Mouse (Mus musculus): Measurements from ENCODE around the gene Synj2. TPM values are rescaled to one million over a fixed set of nuclear protein-coding genes. Genes with fewer than 3 reads are reported as not detected.

Synj2 gene
- polyA plus RNA-seq, 1 experiment from 2014 or later: 1.5 TPM

DNA sequence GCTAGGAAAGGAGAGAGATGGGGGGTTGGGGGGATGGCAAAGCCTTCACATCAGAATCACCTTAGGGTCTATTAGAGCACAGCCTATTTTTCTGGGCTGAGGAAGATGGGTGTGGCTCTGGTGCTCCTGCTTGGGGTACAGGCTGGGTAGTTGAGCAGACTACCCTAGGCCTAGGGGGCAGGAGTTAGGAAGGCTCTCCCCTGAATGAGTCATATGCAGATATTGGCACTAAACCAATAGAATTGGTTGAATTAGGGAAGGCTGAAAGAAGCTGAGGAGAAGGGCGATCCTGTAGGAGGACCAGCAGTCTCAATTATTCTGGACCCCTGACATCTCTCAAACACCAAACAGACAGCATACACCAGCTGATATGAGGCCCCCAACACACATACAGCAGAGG, 44.2 kb downstream of the Synj2 start:
- no peak overlapping the region for H3K27ac ChIP-seq (ENCODE audit: low read length)
- ATAC-seq: no peak
- H3K4me1 ChIP-seq (ENCODE audit: control insufficient read depth, insufficient read depth, low read length): no peaks in the 10 kb centered on the region; the same call in 1 of the 2 replicates
- H3K4me2 ChIP-seq (ENCODE audit: low read length): no peak overlapping the region
- H3K4me3 ChIP-seq (ENCODE audit: low read depth, low read length): no peak overlapping the region
- no peaks in the 10 kb centered on the region for H3K27me3 ChIP-seq (ENCODE audit: control insufficient read depth, insufficient read depth, low read depth, low read length)
- H3K9ac ChIP-seq (ENCODE audit: low read depth, low read length): no peak overlapping the region
- 100% methylated on average over 1 of the region's 1 CpGs for WGBS
- no peaks in the 10 kb centered on the region for H3K9me3 ChIP-seq (replicated peaks; ENCODE audit: control insufficient read depth, low read length, poor library complexity, severe bottlenecking)
- no peaks in the 10 kb centered on the region for H3K36me3 ChIP-seq (ENCODE audit: control insufficient read depth, insufficient read depth, low read length)

DNA sequence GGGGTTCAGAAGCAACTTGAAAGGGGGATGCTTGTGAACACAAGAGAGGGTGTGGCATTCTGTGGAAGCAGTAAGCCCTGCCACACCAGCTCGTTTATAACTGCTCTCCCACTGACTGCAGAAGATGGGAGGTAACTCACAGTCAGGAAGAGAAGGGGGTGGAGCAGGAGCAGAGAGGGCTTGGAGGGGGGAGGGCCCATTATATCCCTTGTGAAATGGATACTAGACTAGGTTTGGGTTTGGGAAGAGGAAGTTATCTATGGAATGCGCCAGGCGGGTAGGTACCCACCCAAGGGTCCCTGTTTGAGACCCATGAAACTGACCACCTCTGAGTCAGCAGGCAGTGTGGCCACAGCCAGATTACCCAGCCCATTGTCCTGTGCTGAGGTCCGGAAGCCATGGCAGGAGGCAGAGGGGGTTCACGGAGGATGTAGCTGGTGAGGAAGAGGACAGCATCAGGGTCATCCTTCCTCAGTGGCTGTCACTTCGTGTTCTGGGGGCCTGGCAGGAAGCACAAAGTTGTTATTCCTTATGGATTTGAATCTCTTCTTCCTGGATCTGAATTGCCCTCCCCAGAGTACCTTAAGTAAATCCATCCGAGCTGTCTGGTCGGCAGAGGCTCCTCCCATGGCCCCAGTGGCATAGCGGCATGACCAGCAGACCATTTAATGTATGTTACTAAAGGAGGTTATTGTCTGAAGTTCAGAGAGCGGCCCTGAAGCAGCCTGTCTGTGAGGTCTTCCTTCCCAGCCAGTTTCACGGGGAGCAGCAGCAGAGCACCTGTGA, 46.4 kb downstream of the Synj2 start:
- 38% methylated on average over 11 of the region's 11 CpGs for WGBS
- no peaks in the 10 kb centered on the region for H3K36me3 ChIP-seq (ENCODE audit: control insufficient read depth, insufficient read depth, low read length)
- H3K27ac ChIP-seq (ENCODE audit: low read length): no peak overlapping the region
- no peaks in the 10 kb centered on the region; the same call in 1 of the 2 replicates for H3K4me1 ChIP-seq (ENCODE audit: control insufficient read depth, insufficient read depth, low read length)
- no peak overlapping the region for H3K4me2 ChIP-seq (ENCODE audit: low read length)
- no peak overlapping the region for H3K4me3 ChIP-seq (ENCODE audit: low read depth, low read length)
- no peaks in the 10 kb centered on the region for H3K27me3 ChIP-seq (ENCODE audit: control insufficient read depth, insufficient read depth, low read depth, low read length)
- no peak for ATAC-seq
- H3K9me3 ChIP-seq (replicated peaks; ENCODE audit: control insufficient read depth, low read length, poor library complexity, severe bottlenecking): no peaks in the 10 kb centered on the region
- H3K9ac ChIP-seq (ENCODE audit: low read depth, low read length): no peak overlapping the region

DNA sequence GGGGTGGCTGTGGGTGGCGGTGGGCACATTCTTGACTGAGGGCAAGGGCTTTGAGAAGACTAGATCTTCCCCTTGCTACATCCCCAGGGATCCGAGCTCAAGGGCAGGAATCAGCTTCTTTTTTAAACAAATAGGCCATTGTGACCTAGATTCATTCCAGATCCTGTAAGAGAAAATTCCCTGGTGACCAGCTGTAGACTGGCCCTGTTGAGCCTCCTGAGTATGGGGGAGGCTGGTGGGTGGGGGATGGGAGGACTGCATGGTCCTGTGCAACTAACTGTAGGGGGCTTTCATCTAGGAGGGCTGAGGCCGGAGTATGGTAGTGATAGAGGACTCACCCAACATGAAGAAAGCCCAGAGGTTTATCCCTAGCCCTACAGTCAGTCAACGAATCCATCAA, 47.0 kb downstream of the Synj2 start:
- Histone ChIP-seq H3K9me3 (replicated peaks; ENCODE audit: control insufficient read depth, low read length, poor library complexity, severe bottlenecking) (no peaks in the 10 kb centered on the region), H3K4me3 (ENCODE audit: low read depth, low read length) (no peak overlapping the region), H3K27me3 (ENCODE audit: control insufficient read depth, insufficient read depth, low read depth, low read length) (no peaks in the 10 kb centered on the region), H3K4me2 (ENCODE audit: low read length) (no peak overlapping the region), H3K36me3 (ENCODE audit: control insufficient read depth, insufficient read depth, low read length) (no peaks in the 10 kb centered on the region), H3K4me1 (ENCODE audit: control insufficient read depth, insufficient read depth, low read length) (no peaks in the 10 kb centered on the region; the same call in 1 of the 2 replicates), H3K27ac (ENCODE audit: low read length) (no peak overlapping the region), H3K9ac (ENCODE audit: low read depth, low read length) (no peak overlapping the region)
- 49% methylated on average over 4 of the region's 4 CpGs for WGBS
- ATAC-seq: no peak

- Histone ChIP-seq H3K9ac (ENCODE audit: low read depth, low read length) (no peak overlapping the region), H3K27me3 (ENCODE audit: control insufficient read depth, insufficient read depth, low read depth, low read length) (no peaks in the 10 kb centered on the region), H3K4me3 (ENCODE audit: low read depth, low read length) (no peak overlapping the region), H3K4me2 (ENCODE audit: low read length) (no peak overlapping the region), H3K4me1 (ENCODE audit: control insufficient read depth, insufficient read depth, low read length) (no peaks in the 10 kb centered on the region), H3K27ac (ENCODE audit: low read length) (no peak overlapping the region), H3K9me3 (replicated peaks; ENCODE audit: control insufficient read depth, low read length, poor library complexity, severe bottlenecking) (no peaks in the 10 kb centered on the region), H3K36me3 (ENCODE audit: control insufficient read depth, insufficient read depth, low read length) (no peaks in the 10 kb centered on the region)
- no peak for ATAC-seq
- WGBS: 76% methylated on average over 5 of the region's 5 CpGs
Observed at GRCm38 (mm10) chr17:5992866-5993580, 51.9 kb downstream of the Synj2 start.

DNA sequence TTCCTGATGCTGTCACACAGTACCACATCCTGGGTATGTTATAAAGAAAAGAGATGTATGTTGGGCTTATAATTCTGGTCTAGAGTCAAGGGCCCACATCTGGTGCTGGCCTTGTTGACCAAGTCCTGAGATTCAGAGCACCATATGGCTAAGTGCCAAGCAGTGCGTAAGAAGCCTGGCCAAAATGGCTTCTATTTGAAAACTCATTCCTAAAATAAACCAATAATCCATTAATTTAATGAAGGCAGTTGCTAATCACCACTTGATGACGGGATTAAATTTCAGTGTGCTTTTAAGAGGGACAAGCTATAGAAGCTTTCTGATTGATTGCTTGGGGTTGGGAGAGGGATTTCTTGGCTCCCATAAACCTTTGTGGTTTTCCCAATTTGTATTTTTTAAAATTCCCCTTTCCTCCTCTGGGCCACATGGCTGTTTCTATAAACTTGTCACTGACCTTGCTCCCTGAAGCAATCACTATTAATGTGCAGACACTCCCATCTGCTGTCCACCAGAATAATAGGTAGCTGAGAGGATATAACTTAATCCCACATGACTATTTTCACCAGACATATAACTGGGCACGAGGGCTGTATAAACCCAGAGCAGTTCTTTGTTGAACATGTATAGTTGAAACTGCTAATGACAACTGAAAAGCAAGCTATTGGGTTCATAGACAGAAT, 52.6 kb downstream of the Synj2 start:
- Histone ChIP-seq H3K27ac (ENCODE audit: low read length) (no peak overlapping the region), H3K4me2 (ENCODE audit: low read length) (no peak overlapping the region), H3K4me3 (ENCODE audit: low read depth, low read length) (no peak overlapping the region), H3K9me3 (replicated peaks; ENCODE audit: control insufficient read depth, low read length, poor library complexity, severe bottlenecking) (no peaks in the 10 kb centered on the region), H3K27me3 (ENCODE audit: control insufficient read depth, insufficient read depth, low read depth, low read length) (no peaks in the 10 kb centered on the region), H3K4me1 (ENCODE audit: control insufficient read depth, insufficient read depth, low read length) (no peaks in the 10 kb centered on the region), H3K36me3 (ENCODE audit: control insufficient read depth, insufficient read depth, low read length) (no peaks in the 10 kb centered on the region), H3K9ac (ENCODE audit: low read depth, low read length) (no peak overlapping the region)
- no peak for ATAC-seq
- WGBS: 67% methylated on average over 3 of the region's 3 CpGs

GRCm38 (mm10) chr17:5994606-5995005, 53.5 kb downstream of the Synj2 start:
- Histone ChIP-seq H3K4me1 (ENCODE audit: control insufficient read depth, insufficient read depth, low read length) (no peaks in the 10 kb centered on the region), H3K27ac (ENCODE audit: low read length) (no peak overlapping the region), H3K27me3 (ENCODE audit: control insufficient read depth, insufficient read depth, low read depth, low read length) (no peaks in the 10 kb centered on the region), H3K9me3 (replicated peaks; ENCODE audit: control insufficient read depth, low read length, poor library complexity, severe bottlenecking) (no peaks in the 10 kb centered on the region), H3K4me3 (ENCODE audit: low read depth, low read length) (no peak overlapping the region), H3K9ac (ENCODE audit: low read depth, low read length) (no peak overlapping the region), H3K4me2 (ENCODE audit: low read length) (no peak overlapping the region), H3K36me3 (ENCODE audit: control insufficient read depth, insufficient read depth, low read length) (no peaks in the 10 kb centered on the region)
- 81% methylated on average over 6 of the region's 6 CpGs for WGBS
- no peak for ATAC-seq

- no peak overlapping the region for H3K4me2 ChIP-seq (ENCODE audit: low read length)
- no peak for ATAC-seq
- H3K4me3 ChIP-seq (ENCODE audit: low read depth, low read length): no peak overlapping the region
- H3K9ac ChIP-seq (ENCODE audit: low read depth, low read length): no peak overlapping the region
- WGBS: 91% methylated on average over 14 of the region's 14 CpGs
- no peak overlapping the region for H3K27ac ChIP-seq (ENCODE audit: low read length)
- H3K9me3 ChIP-seq (replicated peaks; ENCODE audit: control insufficient read depth, low read length, poor library complexity, severe bottlenecking): no peaks in the 10 kb centered on the region
- H3K27me3 ChIP-seq (ENCODE audit: control insufficient read depth, insufficient read depth, low read depth, low read length): no peaks in the 10 kb centered on the region
- no peaks in the 10 kb centered on the region for H3K36me3 ChIP-seq (ENCODE audit: control insufficient read depth, insufficient read depth, low read length)
- no peaks in the 10 kb centered on the region for H3K4me1 ChIP-seq (ENCODE audit: control insufficient read depth, insufficient read depth, low read length)
Observed at GRCm38 (mm10) chr17:5996589-5996988, 55.5 kb downstream of the Synj2 start.

GRCm38 (mm10) chr17:5997380-5998234, 56.5 kb downstream of the Synj2 start:
- Histone ChIP-seq H3K9ac (ENCODE audit: low read depth, low read length) (no peak overlapping the region), H3K9me3 (replicated peaks; ENCODE audit: control insufficient read depth, low read length, poor library complexity, severe bottlenecking) (no peaks in the 10 kb centered on the region), H3K4me3 (ENCODE audit: low read depth, low read length) (no peak overlapping the region), H3K4me2 (ENCODE audit: low read length) (no peak overlapping the region), H3K27me3 (ENCODE audit: control insufficient read depth, insufficient read depth, low read depth, low read length) (no peaks in the 10 kb centered on the region), H3K4me1 (ENCODE audit: control insufficient read depth, insufficient read depth, low read length) (no peaks in the 10 kb centered on the region), H3K36me3 (ENCODE audit: control insufficient read depth, insufficient read depth, low read length) (no peaks in the 10 kb centered on the region), H3K27ac (ENCODE audit: low read length) (no peak overlapping the region)
- 82% methylated on average over 16 of the region's 16 CpGs for WGBS
- no peak for ATAC-seq

Measured in midbrain, embryonic 16.5 days (tissue).